Mouse (Mus musculus) myocyte (in vitro differentiated cells): ENCODE data around the gene Ptprc.

ENCODE experiments used
- CEBPB ChIP-seq: IDR thresholded peaks from 2 replicates; pipeline ENCODE4 v1.6.1; 2011; ENCODE audit warnings: mild to moderate bottlenecking, moderate library complexity; ENCODE audit not compliant: poor library complexity, insufficient read depth, severe bottlenecking
- E2F4 ChIP-seq: IDR thresholded peaks from one replicate; pipeline ENCODE4 v1.6.1; 2011; ENCODE audit warnings: mild to moderate bottlenecking, control low read depth, moderate library complexity; ENCODE audit not compliant: insufficient read depth
- MAX ChIP-seq: IDR thresholded peaks from one replicate; pipeline ENCODE4 v1.6.1; 2011; ENCODE audit warnings: low read depth, mild to moderate bottlenecking, control low read depth
- MYOD1 ChIP-seq, 3 experiments: IDR thresholded peaks; one replicate each; pipeline ENCODE4 v1.6.1; 2011; ENCODE audit warnings: control low read depth in 2 of 3, low read depth in 2 of 3, mild to moderate bottlenecking in 2 of 3, moderate library complexity in 1 of 3; ENCODE audit not compliant: insufficient read length in 2 of 3, control insufficient read depth in 1 of 3
- MYOG ChIP-seq, 3 experiments: IDR thresholded peaks; one replicate each; pipeline ENCODE4 v1.6.1; 2011; ENCODE audit warnings: control low read depth in 2 of 3, low read depth in 2 of 3, mild to moderate bottlenecking in 2 of 3; ENCODE audit not compliant: insufficient read length in 2 of 3, control insufficient read depth in 1 of 3, insufficient read depth in 1 of 3
- POLR2A ChIP-seq: IDR thresholded peaks from one replicate; pipeline ENCODE4 v1.6.1; 2011; ENCODE audit warnings: low read depth, mild to moderate bottlenecking, control low read depth, moderate library complexity; ENCODE audit not compliant: insufficient read length
- POLR2AphosphoS2 ChIP-seq: IDR thresholded peaks from one replicate; pipeline ENCODE4 v1.6.1; 2011; ENCODE audit warnings: low read depth, control low read depth; ENCODE audit not compliant: insufficient read length
- REST ChIP-seq: IDR thresholded peaks from one replicate; pipeline ENCODE4 v1.6.1; 2011; ENCODE audit warnings: mild to moderate bottlenecking, control low read depth, moderate library complexity; ENCODE audit not compliant: insufficient read depth, insufficient read length
- SRF ChIP-seq: IDR thresholded peaks from one replicate; pipeline ENCODE4 v1.6.1; 2011; ENCODE audit warnings: low read depth; ENCODE audit not compliant: control insufficient read depth, insufficient read length
- TCF12 ChIP-seq: IDR thresholded peaks from one replicate; pipeline ENCODE4 v1.6.1; 2011; ENCODE audit warnings: mild to moderate bottlenecking, control low read depth; ENCODE audit not compliant: poor library complexity, insufficient read depth, severe bottlenecking
- USF1 ChIP-seq: IDR thresholded peaks from one replicate; pipeline ENCODE4 v1.6.1; 2011; ENCODE audit warnings: low read depth, mild to moderate bottlenecking, control low read depth, moderate library complexity

DNA sequence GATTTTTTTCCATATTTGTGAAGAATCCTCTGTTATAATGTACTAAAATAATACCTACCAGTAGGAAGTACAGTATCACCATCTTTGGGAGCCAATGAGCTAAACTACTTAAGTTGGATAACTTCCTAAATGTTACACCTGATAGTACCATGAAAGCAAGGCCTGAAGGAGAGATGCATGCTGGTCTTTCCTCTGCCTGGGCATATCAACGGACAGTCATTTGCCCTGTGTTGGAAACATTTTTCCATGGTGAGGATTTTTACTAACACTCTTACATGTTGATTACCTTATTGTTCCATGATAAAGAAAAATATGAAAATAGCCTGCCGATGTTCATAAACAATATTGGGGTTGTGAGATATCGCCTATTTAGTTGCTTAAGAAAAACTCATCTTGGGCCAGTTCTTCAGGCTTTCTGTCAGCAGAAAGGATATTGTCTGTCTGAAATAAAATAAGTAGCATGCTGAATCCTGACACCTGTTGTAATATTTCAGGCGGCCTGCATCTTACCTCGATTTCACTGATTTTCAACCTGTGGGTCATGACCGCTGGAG lies 38.4 kb downstream of the Ptprc start:
- no peak for TF ChIP-seq MAX
- no peak for TF ChIP-seq REST
- no peak for TF ChIP-seq POLR2A
- no peak for TF ChIP-seq USF1
- TF ChIP-seq E2F4 = no peak
- no peak for TF ChIP-seq CEBPB
- TF ChIP-seq TCF12 = no peak
- no peak for TF ChIP-seq SRF
- no peak for TF ChIP-seq MYOD1 (IDR thresholded peaks at IDR 0.05; ENCODE audit: control insufficient read depth in 1 of 3, insufficient read length in 2 of 3, low read depth in 2 of 3)
- TF ChIP-seq POLR2AphosphoS2 = no peak
- no peak for TF ChIP-seq MYOG (IDR thresholded peaks at IDR 0.05; ENCODE audit: control insufficient read depth in 1 of 3, insufficient read depth in 1 of 3, insufficient read length in 2 of 3, low read depth in 2 of 3)
